Mouse (Mus musculus) midbrain, embryonic 16.5 days (tissue): ENCODE measurements around the gene Plxna2. TPM values are rescaled to one million over a fixed set of nuclear protein-coding genes. Genes with fewer than 3 reads are reported as not detected.

Experiments used
- ATAC-seq: fragments of 200-750 bp; cut with Nextera tagmentation; 2 replicates; pipeline ENCODE4 v1.8.0; 2017; ENCODE audit warnings: moderate TSS enrichment
- H3K27ac ChIP-seq: fragments of 300-500 bp; sonication (generic); 2 replicates; pipeline ENCODE4 v1.5.1; 2014; ENCODE audit warnings: mild to moderate bottlenecking, low read length, mixed read lengths
- H3K27me3 ChIP-seq: fragments of 300-500 bp; sonication (generic); 2 replicates; pipeline ENCODE4 v1.6.1; 2014; ENCODE audit warnings: low read depth, low read length, mixed read lengths; ENCODE audit not compliant: control insufficient read depth, insufficient read depth
- H3K36me3 ChIP-seq: fragments of 300-500 bp; sonication (generic); 2 replicates; pipeline ENCODE4 v1.6.1; 2014; ENCODE audit warnings: mild to moderate bottlenecking, low read length, moderate library complexity, mixed read lengths; ENCODE audit not compliant: control insufficient read depth, insufficient read depth
- H3K4me1 ChIP-seq: fragments of 300-500 bp; sonication (generic); 2 replicates; pipeline ENCODE4 v1.6.1; 2014; ENCODE audit warnings: mild to moderate bottlenecking, low read length, mixed read lengths; ENCODE audit not compliant: control insufficient read depth, insufficient read depth
- H3K4me2 ChIP-seq: fragments of 300-500 bp; sonication (generic); 2 replicates; pipeline ENCODE4 v1.6.1; 2014; ENCODE audit warnings: mild to moderate bottlenecking, low read length, mixed read lengths
- H3K4me3 ChIP-seq: fragments of 300-500 bp; sonication (generic); 2 replicates; pipeline ENCODE4 v1.5.1; 2014; ENCODE audit warnings: low read depth, mild to moderate bottlenecking, low read length, moderate library complexity, mixed read lengths
- H3K9ac ChIP-seq: fragments of 300-500 bp; sonication (generic); 2 replicates; pipeline ENCODE4 v1.6.1; 2014; ENCODE audit warnings: low read depth, low read length, mixed read lengths
- H3K9me3 ChIP-seq: fragments of 300-500 bp; sonication (generic); replicated peaks from 2 replicates; pipeline ENCODE4 v1.6.1; 2014; ENCODE audit warnings: mild to moderate bottlenecking, low read length, mixed read lengths; ENCODE audit not compliant: control insufficient read depth, poor library complexity, severe bottlenecking
- WGBS: fragments of 180-500 bp; shearing (Covaris S2); extraction: QIAGEN DNeasy Blood & Tissue Kit; methylation state at CpG from one replicate; pipeline ENCODE4 v1.1.7; 2014; 5-methylcytosine and 5-hydroxymethylcytosine counted together
- polyA plus RNA-seq: library from polyadenylated mRNA; unstranded; fragments of >200 nt; fragmentation: Nextera tagmentation; extraction: Ambion mirVana; gene quantifications from 2 replicates; pipeline ENCODE4 v1.2.1, GENCODE M21; 2015

Plxna2 gene
- polyA plus RNA-seq, 1 experiment from 2014 or later = 18.1 TPM

GRCm38 (mm10) chr1:194774754-194775153 lies 156.7 kb downstream of the Plxna2 start:
- Histone ChIP-seq H3K9me3 (no peaks in the 10 kb centered on the region), H3K4me1 (no peaks in the 10 kb centered on the region), H3K4me3 (no peak overlapping the region), H3K27ac (no peak overlapping the region), H3K36me3 (0 out of 2 replicates have a peak, but pooled peaks cover 3% of the 10 kb centered on the region), H3K4me2 (no peak overlapping the region), H3K27me3 (no peaks in the 10 kb centered on the region), H3K9ac (no peak overlapping the region)
- no peak for ATAC-seq
- 77% methylated on average over 1 of the region's 1 CpGs for WGBS

GRCm38 (mm10) chr1:194775656-194776374 lies 157.8 kb downstream of the Plxna2 start:
- Histone ChIP-seq H3K9ac (no peak overlapping the region), H3K9me3 (no peaks in the 10 kb centered on the region), H3K36me3 (0 out of 2 replicates have a peak, but pooled peaks cover 7% of the 10 kb centered on the region), H3K4me3 (no peak overlapping the region), H3K4me1 (no peaks in the 10 kb centered on the region), H3K27ac (no peak overlapping the region), H3K4me2 (no peak overlapping the region), H3K27me3 (no peaks in the 10 kb centered on the region)
- no peak for ATAC-seq

- H3K36me3 ChIP-seq = 0 out of 2 replicates have a peak, but pooled peaks cover 11% of the 10 kb centered on the region
- H3K4me3 ChIP-seq = no peak overlapping the region
- no peaks in the 10 kb centered on the region for H3K4me1 ChIP-seq
- no peaks in the 10 kb centered on the region for H3K27me3 ChIP-seq
- no peaks in the 10 kb centered on the region for H3K9me3 ChIP-seq
- ATAC-seq = no peak
- WGBS = 80% methylated on average over 5 of the region's 5 CpGs
- H3K9ac ChIP-seq = no peak overlapping the region
- no peak overlapping the region for H3K27ac ChIP-seq
- no peak overlapping the region for H3K4me2 ChIP-seq
Observed at GRCm38 (mm10) chr1:194776510-194777244, 158.7 kb downstream of the Plxna2 start.

GRCm38 (mm10) chr1:194777608-194778007 lies 159.6 kb downstream of the Plxna2 start:
- no peak for ATAC-seq
- H3K4me3 ChIP-seq = no peak overlapping the region
- peaks cover 11% of the 10 kb centered on the region; the same call in 1 of the 2 replicates for H3K36me3 ChIP-seq
- no peaks in the 10 kb centered on the region for H3K27me3 ChIP-seq
- 85% methylated on average over 2 of the region's 2 CpGs for WGBS
- no peak overlapping the region for H3K27ac ChIP-seq
- H3K9me3 ChIP-seq = no peaks in the 10 kb centered on the region
- H3K4me2 ChIP-seq = no peak overlapping the region
- H3K9ac ChIP-seq = no peak overlapping the region
- H3K4me1 ChIP-seq = no peaks in the 10 kb centered on the region

- Histone ChIP-seq H3K4me3 (no peak overlapping the region), H3K9ac (no peak overlapping the region), H3K27ac (no peak overlapping the region), H3K36me3 (peaks cover 11% of the 10 kb centered on the region; the same call in 1 of the 2 replicates), H3K4me1 (no peaks in the 10 kb centered on the region), H3K9me3 (no peaks in the 10 kb centered on the region), H3K4me2 (no peak overlapping the region), H3K27me3 (no peaks in the 10 kb centered on the region)
- ATAC-seq = no peak
- WGBS = 89% methylated on average over 3 of the region's 3 CpGs
Observed at GRCm38 (mm10) chr1:194780392-194780791, 162.4 kb downstream of the Plxna2 start.

GRCm38 (mm10) chr1:194780794-194781390 lies 162.9 kb downstream of the Plxna2 start:
- H3K27me3 ChIP-seq = no peaks in the 10 kb centered on the region
- no peak overlapping the region for H3K9ac ChIP-seq
- peaks cover 11% of the 10 kb centered on the region; the same call in 1 of the 2 replicates for H3K36me3 ChIP-seq
- no peak overlapping the region for H3K4me2 ChIP-seq
- no peaks in the 10 kb centered on the region for H3K9me3 ChIP-seq
- no peak overlapping the region for H3K27ac ChIP-seq
- no peak for ATAC-seq
- no peak overlapping the region for H3K4me3 ChIP-seq
- 56% methylated on average over 5 of the region's 5 CpGs for WGBS
- H3K4me1 ChIP-seq = no peaks in the 10 kb centered on the region

GRCm38 (mm10) chr1:194781556-194781955 lies 163.5 kb downstream of the Plxna2 start:
- 89% methylated on average over 1 of the region's 1 CpGs for WGBS
- H3K4me3 ChIP-seq = no peak overlapping the region
- ATAC-seq = no peak
- H3K36me3 ChIP-seq = peaks cover 11% of the 10 kb centered on the region; the same call in 1 of the 2 replicates
- H3K4me2 ChIP-seq = no peak overlapping the region
- no peak overlapping the region for H3K27ac ChIP-seq
- no peak overlapping the region for H3K9ac ChIP-seq
- H3K27me3 ChIP-seq = no peaks in the 10 kb centered on the region
- H3K4me1 ChIP-seq = no peaks in the 10 kb centered on the region
- no peaks in the 10 kb centered on the region for H3K9me3 ChIP-seq

- Histone ChIP-seq H3K4me3 (no peak overlapping the region), H3K27ac (no peak overlapping the region), H3K36me3 (peaks cover 11% of the 10 kb centered on the region; the same call in 1 of the 2 replicates), H3K27me3 (no peaks in the 10 kb centered on the region), H3K4me2 (no peak overlapping the region), H3K4me1 (no peaks in the 10 kb centered on the region), H3K9me3 (no peaks in the 10 kb centered on the region), H3K9ac (no peak overlapping the region)
- WGBS = 59% methylated on average over 3 of the region's 3 CpGs
- no peak for ATAC-seq
Observed at GRCm38 (mm10) chr1:194782325-194782724, 164.3 kb downstream of the Plxna2 start.

GRCm38 (mm10) chr1:194787626-194788025 lies 169.6 kb downstream of the Plxna2 start:
- H3K27ac ChIP-seq = no peak overlapping the region
- H3K4me3 ChIP-seq = no peak overlapping the region
- H3K27me3 ChIP-seq = no peaks in the 10 kb centered on the region
- H3K9ac ChIP-seq = no peak overlapping the region
- H3K36me3 ChIP-seq = peaks cover 11% of the 10 kb centered on the region
- no peak for ATAC-seq
- no peaks in the 10 kb centered on the region for H3K9me3 ChIP-seq
- no peak overlapping the region for H3K4me2 ChIP-seq
- H3K4me1 ChIP-seq = no peaks in the 10 kb centered on the region
- 86% methylated on average over 2 of the region's 2 CpGs for WGBS
